Mouse (Mus musculus): ENCODE data around the gene Trim80. TPM values are rescaled to one million over a fixed set of nuclear protein-coding genes. Genes with fewer than 3 reads are reported as not detected.
A peak's percentile ranks its signal among the peaks of the same experiment; 100 is the strongest.

The Trim80 gene
- polyA plus RNA-seq, 1 experiment from 2014 or later: 0.10 TPM

GRCm38 (mm10) chr11:115460976-115461375, 20.6 kb downstream of the Trim80 start:
- no peak for DNase-seq (ENCODE audit: low spot score)
- no peak for ATAC-seq (ENCODE audit: low FRiP score, low TSS enrichment)
- Histone ChIP-seq H3K27ac (replicated peaks) (no peak overlapping the region), H3K9ac (ENCODE audit: low read length) (no peak overlapping the region), H3K4me1 (replicated peaks; ENCODE audit: control insufficient read depth, insufficient read depth) (no peaks in the 10 kb centered on the region), H3K4me2 (replicated peaks; ENCODE audit: low read depth) (no peak overlapping the region), H3K27me3 (ENCODE audit: control insufficient read depth, insufficient read depth, low read length) (no peaks in the 10 kb centered on the region), H3K9me3 (ENCODE audit: control insufficient read depth, low read length) (no peaks in the 10 kb centered on the region), H3K36me3 (ENCODE audit: control insufficient read depth, insufficient read depth, low read length) (no peaks in the 10 kb centered on the region), H3K4me3 (ENCODE audit: low read depth, low read length) (no peak overlapping the region)
- TF ChIP-seq EP300 (optimal IDR thresholded peaks at IDR 0.05): no peak
- no peak for TF ChIP-seq CTCF (IDR thresholded peaks at IDR 0.05; ENCODE audit: low read depth)
- 25% methylated on average over 8 of the region's 8 CpGs for WGBS

GRCm38 (mm10) chr11:115461846-115462242, 21.5 kb downstream of the Trim80 start:
- ATAC-seq (ENCODE audit: low FRiP score, low TSS enrichment) (no peak), DNase-seq (ENCODE audit: low spot score) (no peak)
- no peaks in the 10 kb centered on the region for H3K9me3 ChIP-seq (ENCODE audit: control insufficient read depth, low read length)
- H3K4me3 ChIP-seq (ENCODE audit: low read depth, low read length): no peak overlapping the region
- 49% methylated on average over 5 of the region's 5 CpGs for WGBS
- peak overlapping the region; percentile 45; the same call in 1 of the 2 replicates for H3K27ac ChIP-seq (replicated peaks)
- H3K4me1 ChIP-seq (replicated peaks; ENCODE audit: control insufficient read depth, insufficient read depth): no peaks in the 10 kb centered on the region
- H3K4me2 ChIP-seq (replicated peaks; ENCODE audit: low read depth): no peak overlapping the region
- no peak overlapping the region for H3K9ac ChIP-seq (ENCODE audit: low read length)
- H3K36me3 ChIP-seq (ENCODE audit: control insufficient read depth, insufficient read depth, low read length): no peaks in the 10 kb centered on the region
- no peaks in the 10 kb centered on the region for H3K27me3 ChIP-seq (ENCODE audit: control insufficient read depth, insufficient read depth, low read length)
- TF ChIP-seq CTCF (IDR thresholded peaks at IDR 0.05; ENCODE audit: low read depth): no peak

- TF ChIP-seq CTCF (IDR thresholded peaks at IDR 0.05; ENCODE audit: low read depth) (no peak), EP300 (optimal IDR thresholded peaks at IDR 0.05) (no peak)
- Histone ChIP-seq H3K36me3 (ENCODE audit: control insufficient read depth, insufficient read depth, low read length) (no peaks in the 10 kb centered on the region), H3K4me1 (replicated peaks; ENCODE audit: control insufficient read depth, insufficient read depth) (no peaks in the 10 kb centered on the region), H3K27ac (replicated peaks) (peak within 1 kb of the TSS; percentile 78), H3K4me2 (replicated peaks; ENCODE audit: low read depth) (peak within 1 kb of the TSS; percentile 35), H3K27me3 (ENCODE audit: control insufficient read depth, insufficient read depth, low read length) (no peaks in the 10 kb centered on the region), H3K9ac (ENCODE audit: low read length) (peak within 1 kb of the TSS; percentile 23; the same call in 1 of the 2 replicates), H3K9me3 (ENCODE audit: control insufficient read depth, low read length) (no peaks in the 10 kb centered on the region), H3K4me3 (ENCODE audit: low read depth, low read length) (no peak within 1 kb of the TSS)
- ATAC-seq (ENCODE audit: low FRiP score, low TSS enrichment) (peak; percentile 73), DNase-seq (ENCODE audit: low spot score) (peak; percentile 77)
- 63% methylated on average over 16 of the region's 16 CpGs for WGBS
Measured at GRCm38 (mm10) chr11:115462243-115462891, 22.0 kb downstream of the Trim80 start, which contains the start of gene Slc16a5. Slc16a5 (plus strand) TSS chr11:115462474.

- peak overlapping the region; percentile 35; the same call in 1 of the 2 replicates for H3K4me2 ChIP-seq (replicated peaks; ENCODE audit: low read depth)
Measured at GRCm38 (mm10) chr11:115463397-115463796, 23.1 kb downstream of the Trim80 start.

GRCm38 (mm10) chr11:115464851-115465250, 24.5 kb downstream of the Trim80 start:
- ATAC-seq (ENCODE audit: low FRiP score, low TSS enrichment): no peak
- H3K4me2 ChIP-seq (replicated peaks; ENCODE audit: low read depth): no peak overlapping the region
- no peak for TF ChIP-seq CTCF (IDR thresholded peaks at IDR 0.05; ENCODE audit: low read depth)
- no peak for TF ChIP-seq EP300 (optimal IDR thresholded peaks at IDR 0.05)

More at GRCm38 (mm10) chr11:115463397-115463796, 23.1 kb downstream of the Trim80 start:
- Histone ChIP-seq H3K4me3 (ENCODE audit: low read depth, low read length) (no peak overlapping the region), H3K27me3 (ENCODE audit: control insufficient read depth, insufficient read depth, low read length) (no peaks in the 10 kb centered on the region), H3K9me3 (ENCODE audit: control insufficient read depth, low read length) (no peaks in the 10 kb centered on the region), H3K4me1 (replicated peaks; ENCODE audit: control insufficient read depth, insufficient read depth) (no peaks in the 10 kb centered on the region), H3K27ac (replicated peaks) (peak overlapping the region; percentile 76; the same call in 1 of the 2 replicates), H3K9ac (ENCODE audit: low read length) (0 out of 2 replicates have a peak overlapping the region, but pooled peaks have one; percentile 13), H3K36me3 (ENCODE audit: control insufficient read depth, insufficient read depth, low read length) (no peaks in the 10 kb centered on the region)
- TF ChIP-seq EP300 (optimal IDR thresholded peaks at IDR 0.05): no peak
- TF ChIP-seq CTCF (IDR thresholded peaks at IDR 0.05; ENCODE audit: low read depth): no peak
- peak; percentile 89 for ATAC-seq (ENCODE audit: low FRiP score, low TSS enrichment)
- WGBS: 44% methylated on average over 11 of the region's 11 CpGs
- peak; percentile 78 for DNase-seq (ENCODE audit: low spot score)

GRCm38 (mm10) chr11:115467217-115467618, 26.9 kb downstream of the Trim80 start:
- no peaks in the 10 kb centered on the region for H3K9me3 ChIP-seq (ENCODE audit: control insufficient read depth, low read length)
- no peak overlapping the region for H3K9ac ChIP-seq (ENCODE audit: low read length)
- H3K27me3 ChIP-seq (ENCODE audit: control insufficient read depth, insufficient read depth, low read length): no peaks in the 10 kb centered on the region
- ATAC-seq (ENCODE audit: low FRiP score, low TSS enrichment) (no peak; the same call in 1 of the 2 replicates), DNase-seq (ENCODE audit: low spot score) (peak; percentile 15)
- H3K36me3 ChIP-seq (ENCODE audit: control insufficient read depth, insufficient read depth, low read length): no peaks in the 10 kb centered on the region
- no peaks in the 10 kb centered on the region for H3K4me1 ChIP-seq (replicated peaks; ENCODE audit: control insufficient read depth, insufficient read depth)
- no peak for TF ChIP-seq EP300 (optimal IDR thresholded peaks at IDR 0.05)
- TF ChIP-seq CTCF (IDR thresholded peaks at IDR 0.05; ENCODE audit: low read depth): no peak
- H3K4me3 ChIP-seq (ENCODE audit: low read depth, low read length): no peak overlapping the region
- H3K4me2 ChIP-seq (replicated peaks; ENCODE audit: low read depth): no peak overlapping the region
- no peak overlapping the region for H3K27ac ChIP-seq (replicated peaks)
- WGBS: 35% methylated on average over 4 of the region's 4 CpGs

More at GRCm38 (mm10) chr11:115464851-115465250, 24.5 kb downstream of the Trim80 start:
- H3K9ac ChIP-seq (ENCODE audit: low read length): no peak overlapping the region
- H3K4me1 ChIP-seq (replicated peaks; ENCODE audit: control insufficient read depth, insufficient read depth): no peaks in the 10 kb centered on the region
- H3K27me3 ChIP-seq (ENCODE audit: control insufficient read depth, insufficient read depth, low read length): no peaks in the 10 kb centered on the region
- no peak overlapping the region for H3K4me3 ChIP-seq (ENCODE audit: low read depth, low read length)
- no peak for DNase-seq (ENCODE audit: low spot score)
- 81% methylated on average over 8 of the region's 8 CpGs for WGBS
- no peaks in the 10 kb centered on the region for H3K36me3 ChIP-seq (ENCODE audit: control insufficient read depth, insufficient read depth, low read length)
- H3K9me3 ChIP-seq (ENCODE audit: control insufficient read depth, low read length): no peaks in the 10 kb centered on the region
- H3K27ac ChIP-seq (replicated peaks): no peak overlapping the region
